ENCODE assay signal across 8 mouse cellular contexts in the genomic region with DNA sequence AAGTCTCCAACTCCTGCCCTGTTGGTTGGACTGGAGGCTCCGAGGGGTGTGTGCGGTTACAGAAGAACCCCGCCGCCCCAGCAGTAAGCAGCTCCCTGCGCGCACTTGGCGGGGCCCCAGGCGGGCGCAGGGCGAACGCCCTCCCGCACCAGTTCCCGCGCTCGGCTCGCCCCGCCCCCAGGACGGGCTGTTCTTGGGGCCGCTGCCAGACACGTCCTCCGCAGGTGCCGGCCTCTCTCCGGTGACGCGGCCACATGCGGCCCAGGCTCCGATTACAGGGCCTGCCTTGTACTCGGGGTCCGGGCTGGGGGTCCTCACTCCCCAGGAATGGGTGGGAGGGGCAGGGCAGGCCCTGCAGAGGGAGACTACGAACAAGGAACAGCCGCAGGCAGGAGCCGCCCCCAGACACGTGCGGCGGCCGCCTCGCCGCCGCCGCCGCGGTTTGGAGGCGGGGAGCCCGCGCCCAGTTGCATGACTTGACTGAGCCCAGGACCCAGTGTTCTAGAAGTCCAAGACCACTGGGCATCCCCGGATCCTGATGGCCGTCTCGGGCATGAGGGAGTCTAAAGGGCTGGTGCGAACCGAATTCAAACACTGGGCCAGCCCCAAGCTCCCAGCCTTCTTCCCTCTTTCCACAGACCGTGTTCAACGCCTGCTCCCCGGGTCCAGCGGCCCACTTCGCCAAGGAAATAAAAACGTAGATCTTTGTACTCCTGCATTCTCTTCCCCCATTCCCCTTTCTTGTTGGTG. TPM values are rescaled to one million over a fixed set of nuclear protein-coding genes. Genes with fewer than 3 reads are reported as not detected.
A peak's percentile ranks its signal among the peaks of the same experiment; 100 is the strongest.
DNase-seq lines count a peak whose midpoint lies in the region; ATAC-seq and TF ChIP-seq lines count a peak whose summit lies in the region.

No protein-coding gene starts in this region.

- H3K27me3 ChIP-seq in intestine, embryonic 16.5 days (replicated peaks; ENCODE audit: control insufficient read depth, insufficient read depth, low read length) = no peaks in the 10 kb centered on the region
- H3K27me3 ChIP-seq in lung, embryonic 14.5 days (ENCODE audit: insufficient read depth, low read length) = no peaks in the 10 kb centered on the region

- H3K9ac ChIP-seq in intestine, embryonic 16.5 days (ENCODE audit: low read depth, low read length) = peak overlapping the region; percentile 67
- H3K9ac ChIP-seq in lung, embryonic 14.5 days = peak overlapping the region; percentile 52

- no peak for TF ChIP-seq CTCF in lung, embryonic 14.5 days (IDR thresholded peaks at IDR 0.05; ENCODE audit: low read depth)

- peaks cover 17% of the 10 kb centered on the region for H3K4me1 ChIP-seq in intestine, embryonic 16.5 days (ENCODE audit: control insufficient read depth, insufficient read depth, low read length)
- peaks cover 3% of the 10 kb centered on the region; the same call in 1 of the 2 replicates for H3K4me1 ChIP-seq in lung, embryonic 14.5 days (ENCODE audit: insufficient read depth)

- peak overlapping the region; percentile 77 for H3K4me2 ChIP-seq in intestine, embryonic 16.5 days (ENCODE audit: low read depth, low read length)
- H3K4me2 ChIP-seq in lung, embryonic 14.5 days = peak overlapping the region; percentile 73

- H3K27ac ChIP-seq in intestine, embryonic 16.5 days (ENCODE audit: low read length) = peak overlapping the region; percentile 72
- peak overlapping the region; percentile 72; the same call in 1 of the 2 replicates for H3K27ac ChIP-seq in lung, embryonic 14.5 days (ENCODE audit: low read depth)

- H3K36me3 ChIP-seq in intestine, embryonic 16.5 days (ENCODE audit: control insufficient read depth, insufficient read depth, low read length) = no peaks in the 10 kb centered on the region
- H3K36me3 ChIP-seq in lung, embryonic 14.5 days (ENCODE audit: insufficient read depth) = no peaks in the 10 kb centered on the region

- peak; percentile 57 for DNase-seq in CD4-positive, CD25-positive, alpha-beta regulatory T cell, adult 2 months (ENCODE audit: low read depth, low spot score)
- DNase-seq in adrenal gland, postnatal 14 days = peak; percentile 83
- peak; percentile 64 for DNase-seq in gastrocnemius, postnatal 10 days
- DNase-seq in lung, embryonic 14.5 days = peak; percentile 84
- peak; percentile 65 for DNase-seq in ovary, postnatal 36 days (ENCODE audit: low spot score)
- no peak for DNase-seq in frontal cortex, postnatal 36 days (ENCODE audit: low spot score in 2 of 2)

- WGBS in intestine, embryonic 16.5 days = 18% methylated on average over 56 of the region's 56 CpGs
- WGBS in lung, embryonic 14.5 days = 12% methylated on average over 55 of the region's 56 CpGs

- peak overlapping the region; percentile 45 for H3K4me3 ChIP-seq in intestine, embryonic 16.5 days (ENCODE audit: low read length)
- H3K4me3 ChIP-seq in lung, embryonic 14.5 days (ENCODE audit: low read depth, low read length) = peak overlapping the region; percentile 34

- no peak for ATAC-seq in CD4-positive, CD25-positive, alpha-beta regulatory T cell, adult 4 months
- peak; percentile 50 for ATAC-seq in intestine, embryonic 16.5 days
- peak; percentile 10; the same call in 1 of the 2 replicates for ATAC-seq in lung, embryonic 14.5 days (ENCODE audit: insufficient read depth)

- peaks cover 12% of the 10 kb centered on the region for H3K9me3 ChIP-seq in intestine, embryonic 16.5 days (ENCODE audit: control insufficient read depth, low read length)
- H3K9me3 ChIP-seq in lung, embryonic 14.5 days (ENCODE audit: low read depth, low read length) = peaks cover 13% of the 10 kb centered on the region; the same call in 1 of the 2 replicates

RNA-seq across cellular contexts. Expression of a gene that starts 4.1 kb away (rescaled TPM):
- polyA plus RNA-seq in CD4-positive, CD25-positive, alpha-beta regulatory T cell, adult 4 months (2017; shearing (Covaris generic)) = 1 to 10 TPM in 1 of 2 experiments, under 1 TPM in 1; 0.87 to 1.3 TPM
- total RNA-seq in adrenal gland, postnatal 14 days (2021) = 321 and 419 TPM in 2 replicates
- total RNA-seq in gastrocnemius, postnatal 10 days (2021) = 100 to 1,000 TPM; 954 to 996 TPM
- 522 and 653 TPM in 2 replicates for polyA plus RNA-seq in intestine, embryonic 16.5 days (2015; fragmentation: Nextera tagmentation; extraction: Ambion mirVana)
- 587 and 596 TPM in 2 replicates for polyA plus RNA-seq in lung, embryonic 14.5 days (2014; fragmentation: Nextera tagmentation; extraction: Ambion mirVana)

RNA-seq across cellular contexts. Expression of a gene that starts 8.6 kb away (rescaled TPM):
- not detected for polyA plus RNA-seq in CD4-positive, CD25-positive, alpha-beta regulatory T cell, adult 4 months (2017; shearing (Covaris generic))
- total RNA-seq in adrenal gland, postnatal 14 days (2021) = 1.8 and 11.3 TPM in 2 replicates
- total RNA-seq in gastrocnemius, postnatal 10 days (2021) = under 1 TPM; 0.35 to 0.54 TPM
- polyA plus RNA-seq in intestine, embryonic 16.5 days (2015; fragmentation: Nextera tagmentation; extraction: Ambion mirVana) = 18.2 and 22.7 TPM in 2 replicates
- polyA plus RNA-seq in lung, embryonic 14.5 days (2014; fragmentation: Nextera tagmentation; extraction: Ambion mirVana) = 0.91 and 1.4 TPM in 2 replicates

RNA-seq across cellular contexts. Expression of a gene that starts 38.0 kb away (rescaled TPM):
- under 1 TPM in 1 of 2 experiments, not detected in 1; 0.58 TPM for polyA plus RNA-seq in CD4-positive, CD25-positive, alpha-beta regulatory T cell, adult 4 months (2017; shearing (Covaris generic))
- total RNA-seq in adrenal gland, postnatal 14 days (2021) = 0.78 and 1.4 TPM in 2 replicates
- not detected for total RNA-seq in gastrocnemius, postnatal 10 days (2021)
- polyA plus RNA-seq in intestine, embryonic 16.5 days (2015; fragmentation: Nextera tagmentation; extraction: Ambion mirVana) = 11.7 and 16.1 TPM in 2 replicates
- polyA plus RNA-seq in lung, embryonic 14.5 days (2014; fragmentation: Nextera tagmentation; extraction: Ambion mirVana) = 2.9 and 3.9 TPM in 2 replicates

Comparison
In these comparisons a context has a peak if more than half of its experiments do, and no peak if none do; other contexts are left out.
1. DNase-seq: peak in CD4-positive, CD25-positive, alpha-beta regulatory T cell, adult 2 months (single experiment), adrenal gland, postnatal 14 days (single experiment), gastrocnemius, postnatal 10 days (single experiment), lung, embryonic 14.5 days (single experiment) and ovary, postnatal 36 days (single experiment); none in frontal cortex, postnatal 36 days (0 of 2).
2. RNA of a gene that starts 4.1 kb away (polyA plus RNA-seq): 587 to 596 TPM in lung, embryonic 14.5 days and 522 to 653 TPM in intestine, embryonic 16.5 days; 0.87 to 1.3 TPM in CD4-positive, CD25-positive, alpha-beta regulatory T cell, adult 4 months; every median in the first group is over 100 times any median in the second.